Mouse (Mus musculus): ENCODE measurements around the gene Tpt1. TPM values are rescaled to one million over a fixed set of nuclear protein-coding genes. Genes with fewer than 3 reads are reported as not detected.
"Not testable (repeated sequence)": the region's sequence is repeated elsewhere in the genome, so short reads cannot be mapped to it uniquely, and the experiment has no call there.

Tpt1 gene
- polyA plus RNA-seq, 1 experiment from 2014 or later: 619 TPM

- not testable (repeated sequence) for H3K4me1 ChIP-seq; H3K36me3 ChIP-seq (replicated peaks); H3K27ac ChIP-seq; H3K9ac ChIP-seq; H3K4me3 ChIP-seq; H3K4me2 ChIP-seq; H3K9me3 ChIP-seq; ATAC-seq (replicated peaks); H3K27me3 ChIP-seq (replicated peaks)
- 66% methylated on average over 3 of the region's 3 CpGs for WGBS
Measured at GRCm38 (mm10) chr14:75868028-75868427, 23.1 kb downstream of the Tpt1 start.

- Histone ChIP-seq H3K9ac (no peak overlapping the region), H3K27ac (no peak overlapping the region)
- ATAC-seq (replicated peaks): 0 out of 2 replicates have a peak, but pooled peaks have one; percentile 29
Measured at GRCm38 (mm10) chr14:75869769-75870363, 25.0 kb downstream of the Tpt1 start.

GRCm38 (mm10) chr14:75870631-75871030 is 25.7 kb downstream of the Tpt1 start:
- Histone ChIP-seq H3K9ac (no peak overlapping the region), H3K4me2 (0 out of 2 replicates have a peak overlapping the region, but pooled peaks have one; percentile 26), H3K4me1 (peaks cover 2% of the 10 kb centered on the region), H3K27ac (no peak overlapping the region), H3K36me3 (replicated peaks) (no peaks in the 10 kb centered on the region), H3K27me3 (replicated peaks) (no peaks in the 10 kb centered on the region), H3K9me3 (no peaks in the 10 kb centered on the region), H3K4me3 (0 out of 2 replicates have a peak overlapping the region, but pooled peaks have one; percentile 13)
- 22% methylated on average over 8 of the region's 10 CpGs for WGBS
- ATAC-seq (replicated peaks): peak; percentile 56; the same call in 1 of the 2 replicates

More at GRCm38 (mm10) chr14:75869769-75870363, 25.0 kb downstream of the Tpt1 start:
- 76% methylated on average over 14 of the region's 14 CpGs for WGBS
- H3K4me1 ChIP-seq: peaks cover 2% of the 10 kb centered on the region
- H3K4me2 ChIP-seq: no peak overlapping the region
- no peaks in the 10 kb centered on the region for H3K27me3 ChIP-seq (replicated peaks)
- no peak overlapping the region for H3K4me3 ChIP-seq
- no peaks in the 10 kb centered on the region for H3K36me3 ChIP-seq (replicated peaks)
- H3K9me3 ChIP-seq: no peaks in the 10 kb centered on the region

GRCm38 (mm10) chr14:75871111-75871510 is 26.2 kb downstream of the Tpt1 start:
- Histone ChIP-seq H3K36me3 (replicated peaks) (no peaks in the 10 kb centered on the region), H3K4me3 (no peak overlapping the region), H3K9ac (no peak overlapping the region), H3K4me1 (peaks cover 3% of the 10 kb centered on the region), H3K27ac (0 out of 2 replicates have a peak overlapping the region, but pooled peaks have one; percentile 42), H3K4me2 (no peak overlapping the region), H3K27me3 (replicated peaks) (no peaks in the 10 kb centered on the region), H3K9me3 (no peaks in the 10 kb centered on the region)
- ATAC-seq (replicated peaks): no peak; the same call in 1 of the 2 replicates
- 4% methylated on average over 4 of the region's 5 CpGs for WGBS

- Histone ChIP-seq H3K9me3 (no peaks in the 10 kb centered on the region), H3K4me3 (no peak overlapping the region), H3K4me2 (no peak overlapping the region), H3K4me1 (peaks cover 9% of the 10 kb centered on the region), H3K9ac (no peak overlapping the region), H3K27me3 (replicated peaks) (no peaks in the 10 kb centered on the region), H3K27ac (no peak overlapping the region), H3K36me3 (replicated peaks) (no peaks in the 10 kb centered on the region)
- 90% methylated on average over 4 of the region's 4 CpGs for WGBS
- no peak for ATAC-seq (replicated peaks)
Measured at GRCm38 (mm10) chr14:75871750-75872149, 26.9 kb downstream of the Tpt1 start.

GRCm38 (mm10) chr14:75873612-75874011 is 28.7 kb downstream of the Tpt1 start:
- Histone ChIP-seq H3K4me2 (no peak overlapping the region), H3K9ac (no peak overlapping the region), H3K4me1 (peaks cover 11% of the 10 kb centered on the region), H3K4me3 (no peak overlapping the region), H3K36me3 (replicated peaks) (no peaks in the 10 kb centered on the region), H3K27ac (no peak overlapping the region), H3K27me3 (replicated peaks) (no peaks in the 10 kb centered on the region), H3K9me3 (no peaks in the 10 kb centered on the region)
- no peak for ATAC-seq (replicated peaks)
- 86% methylated on average over 9 of the region's 9 CpGs for WGBS

GRCm38 (mm10) chr14:75876320-75877043 is 31.6 kb downstream of the Tpt1 start:
- Histone ChIP-seq H3K9me3 (no peaks in the 10 kb centered on the region), H3K36me3 (replicated peaks) (no peaks in the 10 kb centered on the region), H3K27ac (peak overlapping the region; percentile 57), H3K4me3 (0 out of 2 replicates have a peak overlapping the region, but pooled peaks have one; percentile 12), H3K27me3 (replicated peaks) (no peaks in the 10 kb centered on the region), H3K4me2 (peak overlapping the region; percentile 38), H3K9ac (no peak overlapping the region), H3K4me1 (peaks cover 10% of the 10 kb centered on the region)
- 9% methylated on average over 21 of the region's 21 CpGs for WGBS
- ATAC-seq (replicated peaks): peak; percentile 70

GRCm38 (mm10) chr14:75877297-75877696 is 32.4 kb downstream of the Tpt1 start:
- Histone ChIP-seq H3K9ac (no peak overlapping the region), H3K27ac (no peak overlapping the region), H3K9me3 (no peaks in the 10 kb centered on the region), H3K4me3 (no peak overlapping the region), H3K27me3 (replicated peaks) (no peaks in the 10 kb centered on the region), H3K4me2 (no peak overlapping the region), H3K4me1 (peaks cover 17% of the 10 kb centered on the region), H3K36me3 (replicated peaks) (no peaks in the 10 kb centered on the region)
- ATAC-seq (replicated peaks): 0 out of 2 replicates have a peak, but pooled peaks have one; percentile 21
- WGBS: 65% methylated on average over 3 of the region's 3 CpGs

- Histone ChIP-seq H3K27me3 (replicated peaks) (no peaks in the 10 kb centered on the region), H3K9me3 (no peaks in the 10 kb centered on the region), H3K4me3 (no peak overlapping the region), H3K4me2 (no peak overlapping the region; the same call in 1 of the 2 replicates), H3K9ac (no peak overlapping the region), H3K4me1 (peaks cover 19% of the 10 kb centered on the region), H3K36me3 (replicated peaks) (no peaks in the 10 kb centered on the region), H3K27ac (0 out of 2 replicates have a peak overlapping the region, but pooled peaks have one; percentile 15)
- WGBS: 11% methylated on average over 8 of the region's 8 CpGs
- peak; percentile 38; the same call in 1 of the 2 replicates for ATAC-seq (replicated peaks)
Measured at GRCm38 (mm10) chr14:75878980-75879379, 34.1 kb downstream of the Tpt1 start.

- Histone ChIP-seq H3K9me3 (no peaks in the 10 kb centered on the region), H3K4me3 (no peak overlapping the region), H3K27me3 (replicated peaks) (no peaks in the 10 kb centered on the region), H3K4me1 (peaks cover 11% of the 10 kb centered on the region), H3K9ac (no peak overlapping the region), H3K4me2 (no peak overlapping the region), H3K27ac (peak overlapping the region; percentile 21; the same call in 1 of the 2 replicates), H3K36me3 (replicated peaks) (no peaks in the 10 kb centered on the region)
- ATAC-seq (replicated peaks): no peak
- 41% methylated on average over 4 of the region's 4 CpGs for WGBS
Measured at GRCm38 (mm10) chr14:75881856-75882255, 37.0 kb downstream of the Tpt1 start.

GRCm38 (mm10) chr14:75883330-75883729 is 38.4 kb downstream of the Tpt1 start:
- Histone ChIP-seq H3K27me3 (replicated peaks) (no peaks in the 10 kb centered on the region), H3K27ac (no peak overlapping the region), H3K9me3 (no peaks in the 10 kb centered on the region), H3K4me2 (no peak overlapping the region), H3K36me3 (replicated peaks) (no peaks in the 10 kb centered on the region), H3K9ac (no peak overlapping the region), H3K4me3 (no peak overlapping the region), H3K4me1 (peaks cover 11% of the 10 kb centered on the region; the same call in 1 of the 2 replicates)
- 69% methylated on average over 5 of the region's 5 CpGs for WGBS
- ATAC-seq (replicated peaks): no peak

- no peaks in the 10 kb centered on the region for H3K36me3 ChIP-seq (replicated peaks)
- 82% methylated on average over 5 of the region's 5 CpGs for WGBS
- no peak for ATAC-seq (replicated peaks)
- H3K4me1 ChIP-seq: peaks cover 8% of the 10 kb centered on the region; the same call in 1 of the 2 replicates
- H3K9ac ChIP-seq: no peak overlapping the region
- no peaks in the 10 kb centered on the region for H3K9me3 ChIP-seq
- no peak overlapping the region for H3K4me2 ChIP-seq
- H3K27me3 ChIP-seq (replicated peaks): no peaks in the 10 kb centered on the region
- no peak overlapping the region for H3K4me3 ChIP-seq
- no peak overlapping the region for H3K27ac ChIP-seq
Measured at GRCm38 (mm10) chr14:75883873-75884272, 39.0 kb downstream of the Tpt1 start.
